Mouse (Mus musculus): ENCODE results near the gene Iqcd. TPM values are rescaled to one million over a fixed set of nuclear protein-coding genes. Genes with fewer than 3 reads are reported as not detected.

Iqcd gene
- polyA plus RNA-seq (2015; fragmentation: Nextera tagmentation; extraction: Ambion mirVana), result 0.98 and 1.0 TPM in 2 replicates

GRCm38 (mm10) chr5:120588569-120589094 is at the start of gene Iqcd, which contains the start of gene Tpcn1:
Iqcd (plus strand) TSS chr5:120589016.
Tpcn1 (minus strand) TSS chr5:120588673.
- no peaks in the 10 kb centered on the region for H3K27me3 ChIP-seq (replicated peaks; ENCODE audit: control insufficient read depth, insufficient read depth, low read length)
- H3K27ac ChIP-seq (ENCODE audit: low read length), result peak within 1 kb of the TSS; percentile 80
- under 1% methylated on average over 35 of the region's 35 CpGs for WGBS

DNA sequence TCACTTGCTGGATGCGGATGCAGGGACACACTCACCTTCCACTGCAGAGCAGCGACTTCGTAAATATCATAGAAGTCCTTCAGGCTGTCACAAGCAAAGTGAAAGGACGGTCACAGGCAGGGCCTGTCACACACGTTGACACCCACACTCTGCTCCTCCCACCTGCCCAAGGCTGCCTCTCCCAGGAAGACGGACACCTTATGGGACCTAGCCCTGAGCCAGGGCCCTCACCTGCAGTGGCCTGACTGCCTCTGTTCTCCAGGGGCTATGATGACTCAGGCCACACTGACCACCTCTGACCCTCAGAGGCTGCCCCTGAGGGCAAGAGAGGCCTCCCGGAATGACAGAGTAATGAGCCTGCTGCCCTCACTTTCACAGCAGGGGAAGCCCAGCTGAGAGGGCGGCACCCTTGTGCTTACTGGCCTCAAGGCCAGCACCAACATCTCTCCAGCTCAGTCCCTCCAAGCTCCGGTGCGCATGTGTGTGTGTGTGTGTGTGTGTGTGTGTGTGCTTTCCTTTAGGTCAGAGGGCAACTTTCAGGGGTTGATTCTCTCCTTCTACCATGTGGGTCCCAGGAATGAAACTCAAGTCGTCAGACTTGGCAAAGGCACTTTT is 40.5 kb upstream of the Iqcd start:
- peaks cover 7% of the 10 kb centered on the region for H3K36me3 ChIP-seq (ENCODE audit: control insufficient read depth, insufficient read depth)
- no peaks in the 10 kb centered on the region for H3K4me1 ChIP-seq (replicated peaks; ENCODE audit: control insufficient read depth, insufficient read depth, low read length)
- no peak overlapping the region for H3K27ac ChIP-seq (ENCODE audit: low read length)
- no peaks in the 10 kb centered on the region for H3K9me3 ChIP-seq (ENCODE audit: control insufficient read depth, low read length)
- H3K9ac ChIP-seq (replicated peaks; ENCODE audit: low read depth, low read length), result no peak overlapping the region
- ATAC-seq, result no peak
- H3K27me3 ChIP-seq (replicated peaks; ENCODE audit: control insufficient read depth, insufficient read depth, low read length), result no peaks in the 10 kb centered on the region
- 82% methylated on average over 11 of the region's 11 CpGs for WGBS
- H3K4me2 ChIP-seq (ENCODE audit: low read length), result no peak overlapping the region
- H3K4me3 ChIP-seq (replicated peaks; ENCODE audit: low read length), result no peak overlapping the region

More at GRCm38 (mm10) chr5:120588569-120589094, at the start of gene Iqcd, which contains the start of gene Tpcn1:
- peak within 1 kb of the TSS; percentile 97 for H3K4me2 ChIP-seq (ENCODE audit: low read length)
- H3K9ac ChIP-seq (replicated peaks; ENCODE audit: low read depth, low read length), result peak within 1 kb of the TSS; percentile 88
- H3K4me1 ChIP-seq (replicated peaks; ENCODE audit: control insufficient read depth, insufficient read depth, low read length), result peaks cover 20% of the 10 kb centered on the region
- H3K4me3 ChIP-seq (replicated peaks; ENCODE audit: low read length), result peak within 1 kb of the TSS; percentile 80
- no peaks in the 10 kb centered on the region for H3K36me3 ChIP-seq (ENCODE audit: control insufficient read depth, insufficient read depth)
- no peaks in the 10 kb centered on the region for H3K9me3 ChIP-seq (ENCODE audit: control insufficient read depth, low read length)
- ATAC-seq, result peak; percentile 98

- H3K27me3 ChIP-seq (replicated peaks; ENCODE audit: control insufficient read depth, insufficient read depth, low read length), result no peaks in the 10 kb centered on the region
- H3K9ac ChIP-seq (replicated peaks; ENCODE audit: low read depth, low read length), result no peak overlapping the region
- H3K9me3 ChIP-seq (ENCODE audit: control insufficient read depth, low read length), result no peaks in the 10 kb centered on the region
- H3K36me3 ChIP-seq (ENCODE audit: control insufficient read depth, insufficient read depth), result peaks cover 8% of the 10 kb centered on the region; the same call in 1 of the 2 replicates
- 93% methylated on average over 5 of the region's 5 CpGs for WGBS
- no peak for ATAC-seq
- H3K4me1 ChIP-seq (replicated peaks; ENCODE audit: control insufficient read depth, insufficient read depth, low read length), result no peaks in the 10 kb centered on the region
- H3K4me3 ChIP-seq (replicated peaks; ENCODE audit: low read length), result no peak overlapping the region
- no peak overlapping the region for H3K27ac ChIP-seq (ENCODE audit: low read length)
- no peak overlapping the region for H3K4me2 ChIP-seq (ENCODE audit: low read length)
Observed at GRCm38 (mm10) chr5:120550137-120550536, 38.7 kb upstream of the Iqcd start.

DNA sequence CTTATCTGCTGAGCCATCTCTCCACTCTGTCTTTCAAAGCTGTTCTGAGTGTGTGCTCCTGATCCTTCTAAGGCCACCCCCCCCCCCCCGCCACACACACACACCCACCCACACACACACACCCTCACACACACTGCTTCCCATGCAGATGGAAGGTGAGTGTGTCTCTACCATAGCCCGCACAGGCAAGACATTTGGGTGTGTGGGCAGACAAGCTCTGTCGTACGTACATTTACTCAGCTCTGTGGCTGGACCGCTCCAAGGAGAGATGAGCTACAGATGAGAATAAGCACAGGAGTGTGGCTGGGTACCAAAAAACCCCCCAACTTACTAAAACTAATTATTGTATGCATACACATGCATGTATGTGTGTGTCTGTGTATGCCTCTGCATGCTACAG is 38.1 kb upstream of the Iqcd start:
- H3K4me3 ChIP-seq (replicated peaks; ENCODE audit: low read length), result no peak overlapping the region
- 95% methylated on average over 5 of the region's 5 CpGs for WGBS
- H3K4me1 ChIP-seq (replicated peaks; ENCODE audit: control insufficient read depth, insufficient read depth, low read length), result no peaks in the 10 kb centered on the region
- no peak overlapping the region for H3K27ac ChIP-seq (ENCODE audit: low read length)
- H3K4me2 ChIP-seq (ENCODE audit: low read length), result no peak overlapping the region
- H3K9ac ChIP-seq (replicated peaks; ENCODE audit: low read depth, low read length), result no peak overlapping the region
- no peak for ATAC-seq
- peaks cover 8% of the 10 kb centered on the region; the same call in 1 of the 2 replicates for H3K36me3 ChIP-seq (ENCODE audit: control insufficient read depth, insufficient read depth)
- no peaks in the 10 kb centered on the region for H3K27me3 ChIP-seq (replicated peaks; ENCODE audit: control insufficient read depth, insufficient read depth, low read length)
- no peaks in the 10 kb centered on the region for H3K9me3 ChIP-seq (ENCODE audit: control insufficient read depth, low read length)

DNA sequence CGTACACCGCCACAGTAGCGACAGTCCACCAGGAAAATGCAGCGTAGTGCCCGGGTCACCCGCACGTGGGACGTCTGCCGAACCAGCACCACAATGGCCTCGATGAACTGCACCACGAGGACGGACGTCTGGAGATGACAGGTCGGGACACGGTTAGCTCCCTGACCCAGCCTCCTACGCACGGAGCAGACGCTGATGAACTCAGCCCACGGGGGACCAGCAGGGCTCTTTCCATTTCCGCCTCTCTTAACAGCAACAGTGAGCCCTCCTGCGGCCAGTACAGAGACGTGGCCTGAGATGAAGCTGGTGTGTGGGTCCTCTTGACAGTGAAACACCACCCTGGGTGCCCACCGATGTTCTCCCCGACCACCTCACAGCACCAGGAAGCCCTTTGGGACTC is 32.9 kb upstream of the Iqcd start:
- 85% methylated on average over 24 of the region's 24 CpGs for WGBS

GRCm38 (mm10) chr5:120558041-120558440 is 30.8 kb upstream of the Iqcd start:
- 72% methylated on average over 8 of the region's 8 CpGs for WGBS
- ATAC-seq, result no peak
- no peak overlapping the region for H3K9ac ChIP-seq (replicated peaks; ENCODE audit: low read depth, low read length)
- no peak overlapping the region for H3K4me3 ChIP-seq (replicated peaks; ENCODE audit: low read length)
- no peak overlapping the region for H3K4me2 ChIP-seq (ENCODE audit: low read length)
- no peak overlapping the region for H3K27ac ChIP-seq (ENCODE audit: low read length)
- H3K36me3 ChIP-seq (ENCODE audit: control insufficient read depth, insufficient read depth), result peaks cover 5% of the 10 kb centered on the region; the same call in 1 of the 2 replicates
- peaks cover 7% of the 10 kb centered on the region for H3K4me1 ChIP-seq (replicated peaks; ENCODE audit: control insufficient read depth, insufficient read depth, low read length)
- no peaks in the 10 kb centered on the region for H3K27me3 ChIP-seq (replicated peaks; ENCODE audit: control insufficient read depth, insufficient read depth, low read length)
- no peaks in the 10 kb centered on the region for H3K9me3 ChIP-seq (ENCODE audit: control insufficient read depth, low read length)

More for the DNA sequence above, 32.9 kb upstream of the Iqcd start:
- Histone ChIP-seq H3K4me3 (replicated peaks; ENCODE audit: low read length) (no peak overlapping the region), H3K36me3 (ENCODE audit: control insufficient read depth, insufficient read depth) (peaks cover 8% of the 10 kb centered on the region; the same call in 1 of the 2 replicates), H3K27ac (ENCODE audit: low read length) (no peak overlapping the region), H3K4me2 (ENCODE audit: low read length) (no peak overlapping the region), H3K9ac (replicated peaks; ENCODE audit: low read depth, low read length) (no peak overlapping the region), H3K4me1 (replicated peaks; ENCODE audit: control insufficient read depth, insufficient read depth, low read length) (peaks cover 3% of the 10 kb centered on the region), H3K9me3 (ENCODE audit: control insufficient read depth, low read length) (no peaks in the 10 kb centered on the region), H3K27me3 (replicated peaks; ENCODE audit: control insufficient read depth, insufficient read depth, low read length) (no peaks in the 10 kb centered on the region)
- no peak for ATAC-seq

GRCm38 (mm10) chr5:120558762-120559161 is 30.1 kb upstream of the Iqcd start:
- no peak for ATAC-seq
- Histone ChIP-seq H3K9ac (replicated peaks; ENCODE audit: low read depth, low read length) (no peak overlapping the region), H3K4me3 (replicated peaks; ENCODE audit: low read length) (no peak overlapping the region), H3K4me1 (replicated peaks; ENCODE audit: control insufficient read depth, insufficient read depth, low read length) (peaks cover 11% of the 10 kb centered on the region), H3K4me2 (ENCODE audit: low read length) (no peak overlapping the region), H3K27me3 (replicated peaks; ENCODE audit: control insufficient read depth, insufficient read depth, low read length) (no peaks in the 10 kb centered on the region), H3K27ac (ENCODE audit: low read length) (no peak overlapping the region), H3K36me3 (ENCODE audit: control insufficient read depth, insufficient read depth) (no peaks in the 10 kb centered on the region; the same call in 1 of the 2 replicates), H3K9me3 (ENCODE audit: control insufficient read depth, low read length) (no peaks in the 10 kb centered on the region)
- 82% methylated on average over 14 of the region's 14 CpGs for WGBS

DNA sequence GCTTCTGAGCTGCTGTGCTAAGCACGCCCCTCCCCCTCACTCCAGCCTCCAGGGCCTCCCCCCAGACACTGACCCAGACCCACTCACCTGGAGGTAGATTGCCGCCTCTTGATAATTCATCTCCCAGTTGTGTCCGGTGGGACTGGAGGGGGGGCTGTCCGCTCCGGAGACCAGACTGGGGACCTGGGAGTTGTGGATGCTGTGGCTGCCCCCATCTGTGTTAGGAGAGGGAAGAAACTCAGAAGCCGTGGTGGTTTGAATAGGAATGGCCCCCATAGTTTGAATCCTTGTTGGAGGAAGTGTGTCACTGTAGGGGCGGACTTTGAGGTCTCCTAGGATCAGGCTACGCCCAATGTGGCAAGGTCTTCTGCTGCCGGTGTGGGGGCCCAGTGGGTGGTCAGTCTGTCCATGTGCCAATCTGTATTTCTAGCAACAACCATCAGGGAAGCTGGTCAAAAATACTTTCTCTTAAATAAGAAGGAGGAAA is 28.6 kb upstream of the Iqcd start:
- Histone ChIP-seq H3K4me2 (ENCODE audit: low read length) (no peak overlapping the region), H3K27me3 (replicated peaks; ENCODE audit: control insufficient read depth, insufficient read depth, low read length) (no peaks in the 10 kb centered on the region), H3K9ac (replicated peaks; ENCODE audit: low read depth, low read length) (no peak overlapping the region), H3K36me3 (ENCODE audit: control insufficient read depth, insufficient read depth) (no peaks in the 10 kb centered on the region; the same call in 1 of the 2 replicates), H3K27ac (ENCODE audit: low read length) (no peak overlapping the region), H3K4me1 (replicated peaks; ENCODE audit: control insufficient read depth, insufficient read depth, low read length) (peaks cover 17% of the 10 kb centered on the region), H3K9me3 (ENCODE audit: control insufficient read depth, low read length) (no peaks in the 10 kb centered on the region), H3K4me3 (replicated peaks; ENCODE audit: low read length) (no peak overlapping the region)
- WGBS, result 79% methylated on average over 9 of the region's 9 CpGs
- ATAC-seq, result no peak

DNA sequence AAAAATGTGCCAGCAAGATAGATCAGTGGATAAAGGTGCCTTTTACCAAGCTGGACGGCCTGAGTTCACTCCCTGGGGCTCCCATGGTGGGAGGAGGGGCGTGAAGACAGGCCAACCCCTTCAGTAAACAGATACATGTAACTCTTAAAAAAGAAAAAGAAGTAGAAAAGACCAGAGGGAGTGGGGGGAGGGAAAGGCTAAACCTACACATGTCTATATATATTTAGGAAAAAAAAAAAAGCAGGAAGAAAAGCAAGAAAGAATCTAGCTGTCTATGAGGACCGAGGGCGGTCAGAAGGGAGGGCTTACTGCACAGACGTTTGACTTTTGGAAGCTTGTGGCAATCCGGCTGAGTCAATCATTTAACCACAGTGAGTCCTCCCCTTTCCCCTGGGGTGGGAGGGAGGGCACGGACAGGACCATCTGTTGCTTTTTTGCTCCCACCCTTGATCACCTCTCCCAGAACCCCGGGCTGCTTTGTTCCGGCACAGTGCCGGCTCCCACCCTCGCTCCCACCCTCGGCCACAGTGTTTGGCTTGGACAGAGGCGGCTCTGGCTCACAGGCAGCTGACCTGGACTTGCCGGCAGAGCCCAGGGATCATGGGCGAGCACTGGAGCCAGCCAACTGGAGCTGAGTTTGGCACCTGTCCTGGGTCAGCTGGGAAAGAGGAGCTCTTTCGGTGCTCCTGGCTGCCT is 28.1 kb upstream of the Iqcd start:
- peak; percentile 51 for ATAC-seq
- Histone ChIP-seq H3K27me3 (replicated peaks; ENCODE audit: control insufficient read depth, insufficient read depth, low read length) (no peaks in the 10 kb centered on the region), H3K9me3 (ENCODE audit: control insufficient read depth, low read length) (no peaks in the 10 kb centered on the region), H3K36me3 (ENCODE audit: control insufficient read depth, insufficient read depth) (no peaks in the 10 kb centered on the region; the same call in 1 of the 2 replicates), H3K4me2 (ENCODE audit: low read length) (no peak overlapping the region), H3K27ac (ENCODE audit: low read length) (no peak overlapping the region), H3K4me1 (replicated peaks; ENCODE audit: control insufficient read depth, insufficient read depth, low read length) (peaks cover 23% of the 10 kb centered on the region), H3K9ac (replicated peaks; ENCODE audit: low read depth, low read length) (no peak overlapping the region), H3K4me3 (replicated peaks; ENCODE audit: low read length) (no peak overlapping the region)
- 20% methylated on average over 16 of the region's 16 CpGs for WGBS
